In genomic region chr3:100922506-100923375, GRCm38 (mm10) we compare ENCODE assay signal across 7 mouse cellular contexts. TPM values are rescaled to one million over a fixed set of nuclear protein-coding genes. Genes with fewer than 3 reads are reported as not detected.
DNase-seq lines count a peak whose midpoint lies in the region; ATAC-seq and TF ChIP-seq lines count a peak whose summit lies in the region.

No protein-coding gene starts in this region.

- no peak for TF ChIP-seq CTCF in spleen, adult 2 months (IDR thresholded peaks at IDR 0.05; ENCODE audit: extremely low read depth, insufficient read depth, insufficient read length, insufficient replicate concordance)

- no peak for TF ChIP-seq POLR2A in spleen, adult 2 months (IDR thresholded peaks at IDR 0.05; ENCODE audit: low read depth, low read length)

- WGBS in spleen, adult 2 months = 33% methylated on average over 28 of the region's 28 CpGs
- WGBS in embryonic facial prominence, embryonic 11.5 days = 38% methylated on average over 28 of the region's 28 CpGs
- WGBS in hindbrain, embryonic 12.5 days = 38% methylated on average over 28 of the region's 28 CpGs
- WGBS in midbrain, embryonic 11.5 days = 37% methylated on average over 28 of the region's 28 CpGs

- no peaks in the 10 kb centered on the region for H3K36me3 ChIP-seq in spleen, adult 2 months (ENCODE audit: control insufficient read depth, insufficient read depth, low read length)
- H3K36me3 ChIP-seq in embryonic facial prominence, embryonic 11.5 days (replicated peaks; ENCODE audit: control insufficient read depth, insufficient read depth, low read depth, low read length) = no peaks in the 10 kb centered on the region
- H3K36me3 ChIP-seq in hindbrain, embryonic 12.5 days = peaks cover 14% of the 10 kb centered on the region
- peaks cover 2% of the 10 kb centered on the region; the same call in 1 of the 2 replicates for H3K36me3 ChIP-seq in midbrain, embryonic 11.5 days (ENCODE audit: control insufficient read depth, insufficient read depth, low read length)

- peaks cover 4% of the 10 kb centered on the region; the same call in 1 of the 2 replicates for H3K4me1 ChIP-seq in spleen, adult 2 months (ENCODE audit: control insufficient read depth, insufficient read depth, insufficient read length)
- H3K4me1 ChIP-seq in embryonic facial prominence, embryonic 11.5 days (ENCODE audit: control insufficient read depth, insufficient read depth, low read length) = peaks cover 3% of the 10 kb centered on the region; the same call in 1 of the 2 replicates
- H3K4me1 ChIP-seq in hindbrain, embryonic 12.5 days = peaks cover 41% of the 10 kb centered on the region
- H3K4me1 ChIP-seq in midbrain, embryonic 11.5 days (ENCODE audit: control insufficient read depth, insufficient read depth, low read length) = peaks cover 12% of the 10 kb centered on the region

- peak; percentile 59 for ATAC-seq in embryonic facial prominence, embryonic 11.5 days (replicated peaks; ENCODE audit: insufficient number of reproducible peaks, low FRiP score, low TSS enrichment, low read depth)
- peak; percentile 66 for ATAC-seq in hindbrain, embryonic 12.5 days (ENCODE audit: low FRiP score)
- ATAC-seq in midbrain, embryonic 11.5 days (ENCODE audit: low FRiP score) = peak; percentile 68; the same call in 1 of the 2 replicates

- peak overlapping the region; percentile 63 for H3K4me2 ChIP-seq in embryonic facial prominence, embryonic 11.5 days (ENCODE audit: low read depth, low read length)
- peak overlapping the region; percentile 67 for H3K4me2 ChIP-seq in hindbrain, embryonic 12.5 days (replicated peaks)
- peak overlapping the region; percentile 61 for H3K4me2 ChIP-seq in midbrain, embryonic 11.5 days

- H3K4me3 ChIP-seq in spleen, adult 2 months (ENCODE audit: extremely low read depth, insufficient read depth, insufficient read length) = peak overlapping the region; percentile 60
- peak overlapping the region; percentile 60 for H3K4me3 ChIP-seq in embryonic facial prominence, embryonic 11.5 days (ENCODE audit: low read depth, low read length)
- H3K4me3 ChIP-seq in hindbrain, embryonic 12.5 days = peak overlapping the region; percentile 62
- peak overlapping the region; percentile 57 for H3K4me3 ChIP-seq in midbrain, embryonic 11.5 days (ENCODE audit: low read depth, low read length)

- H3K27ac ChIP-seq in spleen, adult 2 months (ENCODE audit: insufficient read depth, low read length) = no peak overlapping the region
- H3K27ac ChIP-seq in embryonic facial prominence, embryonic 11.5 days (replicated peaks; ENCODE audit: low read depth, low read length) = peak overlapping the region; percentile 47; the same call in 1 of the 2 replicates
- peak overlapping the region; percentile 81 for H3K27ac ChIP-seq in hindbrain, embryonic 12.5 days
- peak overlapping the region; percentile 57; the same call in 1 of the 2 replicates for H3K27ac ChIP-seq in midbrain, embryonic 11.5 days (ENCODE audit: low read depth, low read length)

- H3K27me3 ChIP-seq in spleen, adult 2 months (ENCODE audit: control insufficient read depth, insufficient read depth, low read length) = no peaks in the 10 kb centered on the region
- H3K27me3 ChIP-seq in embryonic facial prominence, embryonic 11.5 days (ENCODE audit: control insufficient read depth, insufficient read depth, low read length) = no peaks in the 10 kb centered on the region
- H3K27me3 ChIP-seq in hindbrain, embryonic 12.5 days = no peaks in the 10 kb centered on the region
- H3K27me3 ChIP-seq in midbrain, embryonic 11.5 days (ENCODE audit: control insufficient read depth, insufficient read depth, low read length) = no peaks in the 10 kb centered on the region

- DNase-seq in spleen, adult 2 months (ENCODE audit: low read depth in 1 of 2, low spot score in 2 of 2) = no peak
- DNase-seq in spleen, adult 12 weeks (ENCODE audit: low spot score) = no peak
- DNase-seq in embryonic facial prominence, embryonic 11.5 days (ENCODE audit: low spot score) = no peak
- peak; percentile 88 for DNase-seq in midbrain, embryonic 11.5 days (ENCODE audit: low spot score, missing footprints)
- no peak for DNase-seq in adrenal gland, postnatal 14 days
- no peak for DNase-seq in layer of hippocampus, postnatal 25 days (ENCODE audit: extremely low spot score in 1 of 2, low spot score in 1 of 2)

- peak overlapping the region; percentile 69 for H3K9ac ChIP-seq in embryonic facial prominence, embryonic 11.5 days (replicated peaks; ENCODE audit: low read length)
- peak overlapping the region; percentile 78 for H3K9ac ChIP-seq in hindbrain, embryonic 12.5 days
- H3K9ac ChIP-seq in midbrain, embryonic 11.5 days (ENCODE audit: low read length) = peak overlapping the region; percentile 70

- no peaks in the 10 kb centered on the region for H3K9me3 ChIP-seq in embryonic facial prominence, embryonic 11.5 days (replicated peaks; ENCODE audit: control insufficient read depth, low read length)
- H3K9me3 ChIP-seq in hindbrain, embryonic 12.5 days (replicated peaks) = no peaks in the 10 kb centered on the region
- H3K9me3 ChIP-seq in midbrain, embryonic 11.5 days (ENCODE audit: control insufficient read depth, low read length) = no peaks in the 10 kb centered on the region

RNA-seq across cellular contexts. Expression of gene Trim45, which starts 0.7 kb away (rescaled TPM):
- polyA plus RNA-seq in spleen, adult 2 months (2012; rRNA removed) = 1.4 TPM in 2 replicates
- polyA plus RNA-seq in embryonic facial prominence, embryonic 11.5 days (2014; fragmentation: Nextera tagmentation; extraction: Ambion mirVana) = 4.3 and 5.2 TPM in 2 replicates
- 6.6 and 7.8 TPM in 2 replicates for polyA plus RNA-seq in hindbrain, embryonic 12.5 days (2016; fragmentation: Nextera tagmentation; extraction: Ambion mirVana)
- 3.9 and 4.0 TPM in 2 replicates for polyA plus RNA-seq in midbrain, embryonic 11.5 days (2014; fragmentation: Nextera tagmentation; extraction: Ambion mirVana)
- total RNA-seq in adrenal gland, postnatal 14 days (2021) = 3.0 and 3.5 TPM in 2 replicates
- 1 to 10 TPM; 7.9 to 9.1 TPM for total RNA-seq in layer of hippocampus, postnatal 25 days (2021)

RNA-seq across cellular contexts. Expression of gene Ttf2, which starts 46.7 kb away (rescaled TPM):
- 3.1 and 3.3 TPM in 2 replicates for polyA plus RNA-seq in spleen, adult 2 months (2012; rRNA removed)
- 23.0 and 25.0 TPM in 2 replicates for polyA plus RNA-seq in embryonic facial prominence, embryonic 11.5 days (2014; fragmentation: Nextera tagmentation; extraction: Ambion mirVana)
- polyA plus RNA-seq in hindbrain, embryonic 12.5 days (2016; fragmentation: Nextera tagmentation; extraction: Ambion mirVana) = 15.8 and 16.5 TPM in 2 replicates
- 24.7 and 26.9 TPM in 2 replicates for polyA plus RNA-seq in midbrain, embryonic 11.5 days (2014; fragmentation: Nextera tagmentation; extraction: Ambion mirVana)
- 9.5 and 10.7 TPM in 2 replicates for total RNA-seq in adrenal gland, postnatal 14 days (2021)
- total RNA-seq in layer of hippocampus, postnatal 25 days (2021) = 1 to 10 TPM; 1.4 to 2.3 TPM
